Comparison of ENCODE assay signal across 8 mouse cellular contexts in genomic region chr12:98746746-98747379, GRCm38 (mm10). TPM values are rescaled to one million over a fixed set of nuclear protein-coding genes. Genes with fewer than 3 reads are reported as not detected.
DNase-seq lines count a peak whose midpoint lies in the region; ATAC-seq and TF ChIP-seq lines count a peak whose summit lies in the region.

TSS of gene Zc3h14 (plus strand) at chr12:98746964.

- no peak for TF ChIP-seq POLR2A in bone marrow macrophage, adult 2 months (IDR thresholded peaks at IDR 0.05; ENCODE audit: borderline replicate concordance, low read depth, low read length)
- TF ChIP-seq POLR2A in embryonic fibroblast, embryonic 13.5 days (IDR thresholded peaks at IDR 0.05; ENCODE audit: low read depth, low read length): 0 out of 2 replicates have a peak, but pooled peaks have one; percentile 20

- H3K9ac ChIP-seq in kidney, embryonic 15.5 days: peak within 1 kb of the TSS; percentile 88

- peak; percentile 75 for TF ChIP-seq CTCF in bone marrow macrophage, adult 2 months (IDR thresholded peaks at IDR 0.05; ENCODE audit: low read depth, low read length)
- peak; percentile 54 for TF ChIP-seq CTCF in embryonic fibroblast, embryonic 13.5 days (IDR thresholded peaks at IDR 0.05; ENCODE audit: borderline replicate concordance, insufficient read depth, low read length)

- no peaks in the 10 kb centered on the region for H3K27me3 ChIP-seq in heart, embryonic 10.5 days (ENCODE audit: insufficient read depth, poor library complexity, severe bottlenecking)
- no peaks in the 10 kb centered on the region for H3K27me3 ChIP-seq in kidney, embryonic 15.5 days

- H3K9me3 ChIP-seq in heart, embryonic 10.5 days: no peaks in the 10 kb centered on the region
- H3K9me3 ChIP-seq in kidney, embryonic 15.5 days (replicated peaks): no peaks in the 10 kb centered on the region

- DNase-seq in A20 (ENCODE audit: low read depth, low spot score) (peak; percentile 97), liver (peak; percentile 96)
- peak; percentile 96 for DNase-seq in heart, embryonic 10.5 days (ENCODE audit: low spot score)
- DNase-seq in spleen, postnatal 4 days (ENCODE audit: low spot score in 2 of 2): peak; percentile 92 to 97

- ATAC-seq in kidney, embryonic 15.5 days (replicated peaks; ENCODE audit: low FRiP score): peak; percentile 95
- ATAC-seq in monocyte, adult 5-6 weeks (replicated peaks; ENCODE audit: insufficient number of reproducible peaks, low FRiP score, low TSS enrichment, poor library complexity, severe bottlenecking): peak; percentile 81

- H3K27ac ChIP-seq in bone marrow macrophage, adult 2 months (ENCODE audit: insufficient read depth, low read depth, low read length): peak within 1 kb of the TSS; percentile 52
- peak within 1 kb of the TSS; percentile 36 for H3K27ac ChIP-seq in embryonic fibroblast, embryonic 13.5 days (ENCODE audit: insufficient read depth, low read length)
- H3K27ac ChIP-seq in heart, embryonic 10.5 days: peak within 1 kb of the TSS; percentile 97
- H3K27ac ChIP-seq in kidney, embryonic 15.5 days: peak within 1 kb of the TSS; percentile 94

- H3K4me1 ChIP-seq in bone marrow macrophage, adult 2 months (ENCODE audit: control insufficient read depth, insufficient read depth, low read length): peaks cover 11% of the 10 kb centered on the region; the same call in 1 of the 2 replicates
- H3K4me1 ChIP-seq in embryonic fibroblast, embryonic 13.5 days (ENCODE audit: control insufficient read depth, insufficient read depth, low read length): peaks cover 4% of the 10 kb centered on the region; the same call in 1 of the 2 replicates
- H3K4me1 ChIP-seq in heart, embryonic 10.5 days: peaks cover 19% of the 10 kb centered on the region
- peaks cover 24% of the 10 kb centered on the region for H3K4me1 ChIP-seq in kidney, embryonic 15.5 days

- peak within 1 kb of the TSS; percentile 67 for H3K4me2 ChIP-seq in kidney, embryonic 15.5 days

- peak within 1 kb of the TSS; percentile 88 for H3K4me3 ChIP-seq in bone marrow macrophage, adult 2 months (ENCODE audit: insufficient read depth, low read length)
- H3K4me3 ChIP-seq in embryonic fibroblast, embryonic 13.5 days (ENCODE audit: insufficient read depth, low read length): peak within 1 kb of the TSS; percentile 100
- H3K4me3 ChIP-seq in heart, embryonic 10.5 days: peak within 1 kb of the TSS; percentile 90
- peak within 1 kb of the TSS; percentile 98 for H3K4me3 ChIP-seq in kidney, embryonic 15.5 days (replicated peaks)

- WGBS in heart, embryonic 10.5 days: under 1% methylated on average over 87 of the region's 87 CpGs
- WGBS in kidney, embryonic 15.5 days: under 1% methylated on average over 85 of the region's 87 CpGs

- peaks cover 5% of the 10 kb centered on the region; the same call in 1 of the 2 replicates for H3K36me3 ChIP-seq in heart, embryonic 10.5 days
- no peaks in the 10 kb centered on the region for H3K36me3 ChIP-seq in kidney, embryonic 15.5 days

RNA-seq across cellular contexts. Expression of gene Zc3h14, which starts in this region (rescaled TPM):
- polyA plus RNA-seq in bone marrow macrophage, adult 2 months (2012; ENCODE audit: insufficient read depth, insufficient read length, missing spikeins): 59.5 and 76.4 TPM in 2 replicates
- 130 and 161 TPM in 2 replicates for polyA plus RNA-seq in embryonic fibroblast, embryonic 13.5 days (2011; ENCODE audit: insufficient read length, low read depth, missing spikeins)
- polyA plus RNA-seq in heart, embryonic 10.5 days (2016; fragmentation: Nextera tagmentation; extraction: Ambion mirVana): 104 and 128 TPM in 2 replicates
- 127 and 128 TPM in 2 replicates for polyA plus RNA-seq in kidney, embryonic 15.5 days (2015; fragmentation: Nextera tagmentation; extraction: Ambion mirVana)
- 54.5 to 93.2 TPM (median 92.7 TPM) in 3 replicates for total RNA-seq in monocyte, adult 5-6 weeks (2017)

Comparison
In these comparisons a context has a peak if more than half of its experiments do, and no peak if none do; other contexts are left out.
1. Peak in every context shown above with its lines: DNase-seq, ATAC-seq, H3K4me3 ChIP-seq and H3K27ac ChIP-seq.
2. H3K27ac ChIP-seq: peak in every context shown above with its lines; median percentile 97 in heart, embryonic 10.5 days; 94 in kidney, embryonic 15.5 days; 52 in bone marrow macrophage, adult 2 months; 36 in embryonic fibroblast, embryonic 13.5 days.